Mouse (Mus musculus): ENCODE data around the gene Prkcb. TPM values are rescaled to one million over a fixed set of nuclear protein-coding genes. Genes with fewer than 3 reads are reported as not detected.

The Prkcb gene
- total RNA-seq, 2 experiments from 2014 or later = 0.73 to 0.85 TPM

DNA sequence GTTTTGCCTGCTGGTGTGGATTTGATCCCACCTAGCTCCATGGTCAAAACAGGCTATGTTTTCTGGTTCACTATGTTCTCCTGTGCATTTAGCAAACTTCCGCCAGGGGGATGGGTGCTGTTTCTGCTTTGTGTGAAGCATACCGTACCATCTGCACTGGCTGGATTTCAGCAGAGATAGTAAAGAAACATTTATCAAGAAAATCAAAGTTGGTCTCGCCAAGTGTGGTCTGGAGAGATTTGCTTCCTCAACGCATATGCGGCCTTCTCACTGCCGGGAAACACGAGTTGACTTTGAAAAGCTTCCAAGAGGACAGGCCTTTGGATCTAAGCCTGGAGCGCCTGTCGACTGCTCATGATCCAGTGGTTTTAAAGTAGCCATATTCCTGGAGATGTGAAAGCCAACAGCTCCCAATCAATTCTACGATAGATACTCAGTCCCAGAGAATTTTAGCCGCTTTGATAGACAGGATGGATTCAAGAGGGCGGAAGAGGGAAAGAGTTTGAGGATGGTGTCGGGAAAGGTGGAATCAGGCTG, 223.9 kb downstream of the Prkcb start:
- no peak for DNase-seq (ENCODE audit: low spot score)

DNA sequence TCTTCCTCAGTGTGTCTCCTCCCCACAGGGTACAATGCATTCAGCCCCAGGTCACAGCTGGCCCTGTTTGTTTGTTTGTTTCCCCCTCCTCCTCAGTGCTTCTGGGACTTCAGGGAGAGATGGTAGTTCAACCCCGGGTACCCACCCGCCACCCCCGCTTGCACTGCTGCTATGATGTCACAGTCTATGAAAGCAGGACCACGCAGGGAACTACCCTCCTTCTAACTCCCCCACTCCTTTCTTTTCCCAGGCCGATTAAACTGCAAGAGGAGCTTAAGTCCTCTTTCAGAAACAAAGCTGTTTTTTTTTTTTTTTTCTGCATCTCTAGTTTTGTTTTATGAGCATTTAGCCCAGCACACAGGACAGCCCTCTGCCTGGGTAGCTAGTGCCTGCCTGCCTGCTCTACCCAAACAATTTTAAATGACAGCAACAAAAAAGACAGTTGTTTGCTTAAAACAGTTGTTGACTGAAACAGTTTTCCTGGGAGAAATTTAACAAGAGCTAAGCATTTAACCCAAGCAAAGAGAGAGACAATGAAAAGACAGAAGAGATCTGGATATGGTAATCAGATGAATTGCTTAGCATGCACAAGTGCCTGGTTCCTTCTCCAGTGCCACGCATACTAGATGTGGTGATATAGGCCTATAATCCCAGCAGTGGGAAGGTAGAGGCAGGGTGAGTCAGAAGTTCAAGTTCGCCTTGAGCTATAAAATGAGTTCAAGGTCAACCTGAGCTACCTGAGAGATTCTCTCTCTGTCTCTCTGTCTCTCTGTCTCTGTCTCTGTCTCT, 232.5 kb downstream of the Prkcb start:
- no peak for DNase-seq (ENCODE audit: low spot score)

- DNase-seq (ENCODE audit: low spot score) = no peak
These were observed 239.7 kb downstream of the Prkcb start for GRCm38 (mm10) chr7:122528201-122528600.

- DNase-seq (ENCODE audit: low spot score) = no peak
These were observed 240.1 kb downstream of the Prkcb start for GRCm38 (mm10) chr7:122528646-122529045.

DNA sequence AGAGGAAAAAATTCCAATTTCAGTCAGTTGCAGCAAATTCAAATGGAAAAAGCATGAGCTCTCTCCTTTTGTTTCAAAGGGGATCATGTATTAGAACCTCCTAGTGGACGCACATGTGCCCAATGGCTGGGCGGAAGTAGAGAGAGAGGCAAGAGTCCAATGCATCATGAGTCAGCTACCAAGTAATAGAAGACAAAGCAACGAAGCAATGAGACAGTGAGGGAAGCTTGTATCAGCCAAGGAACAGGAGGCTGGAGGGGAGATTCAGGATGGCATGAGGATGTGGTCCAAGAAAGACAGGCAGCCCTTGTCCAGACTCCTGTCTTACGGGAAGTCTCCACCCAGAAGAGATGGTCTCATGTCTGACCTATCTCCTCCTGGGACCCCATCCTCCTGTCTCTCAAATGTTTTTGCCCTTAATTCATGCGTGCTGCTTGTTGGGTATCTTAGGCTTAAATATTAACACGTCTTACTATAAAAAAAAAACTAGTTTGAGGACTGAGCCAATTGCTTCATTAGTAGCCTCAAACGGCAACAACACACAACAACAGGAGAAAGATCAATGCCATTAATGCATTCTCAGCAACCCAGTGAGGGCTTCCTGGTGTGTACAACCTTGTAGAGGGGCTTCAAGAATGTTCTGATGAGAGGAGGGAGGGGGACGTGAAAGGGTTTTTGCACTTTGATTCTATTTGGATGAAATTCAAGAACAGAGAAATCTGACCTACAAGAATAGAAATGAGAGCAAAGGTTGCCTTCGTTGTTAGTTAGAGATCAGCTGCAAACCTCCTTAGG, 245.2 kb downstream of the Prkcb start:
- DNase-seq (ENCODE audit: low spot score) = no peak

DNA sequence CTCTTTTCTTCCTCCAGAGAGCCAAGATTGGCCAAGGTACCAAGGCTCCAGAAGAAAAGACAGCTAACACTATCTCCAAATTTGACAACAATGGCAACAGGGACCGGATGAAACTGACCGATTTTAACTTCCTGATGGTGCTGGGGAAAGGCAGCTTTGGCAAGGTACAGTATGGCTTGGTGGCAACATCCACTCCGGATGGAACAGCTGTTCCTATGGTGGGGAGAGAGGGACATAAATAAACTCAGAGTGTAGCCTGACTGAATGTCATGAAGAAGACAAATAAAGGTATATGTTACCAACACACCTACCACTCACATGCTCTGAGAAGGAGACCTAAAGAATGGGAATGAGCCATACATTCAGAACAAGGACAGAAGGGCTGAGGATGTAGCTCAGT, 256.1 kb downstream of the Prkcb start:
- no peak for DNase-seq (ENCODE audit: low spot score)

GRCm38 (mm10) chr7:122556575-122557140, 268.1 kb downstream of the Prkcb start:
- no peak for DNase-seq (ENCODE audit: low spot score)

DNA sequence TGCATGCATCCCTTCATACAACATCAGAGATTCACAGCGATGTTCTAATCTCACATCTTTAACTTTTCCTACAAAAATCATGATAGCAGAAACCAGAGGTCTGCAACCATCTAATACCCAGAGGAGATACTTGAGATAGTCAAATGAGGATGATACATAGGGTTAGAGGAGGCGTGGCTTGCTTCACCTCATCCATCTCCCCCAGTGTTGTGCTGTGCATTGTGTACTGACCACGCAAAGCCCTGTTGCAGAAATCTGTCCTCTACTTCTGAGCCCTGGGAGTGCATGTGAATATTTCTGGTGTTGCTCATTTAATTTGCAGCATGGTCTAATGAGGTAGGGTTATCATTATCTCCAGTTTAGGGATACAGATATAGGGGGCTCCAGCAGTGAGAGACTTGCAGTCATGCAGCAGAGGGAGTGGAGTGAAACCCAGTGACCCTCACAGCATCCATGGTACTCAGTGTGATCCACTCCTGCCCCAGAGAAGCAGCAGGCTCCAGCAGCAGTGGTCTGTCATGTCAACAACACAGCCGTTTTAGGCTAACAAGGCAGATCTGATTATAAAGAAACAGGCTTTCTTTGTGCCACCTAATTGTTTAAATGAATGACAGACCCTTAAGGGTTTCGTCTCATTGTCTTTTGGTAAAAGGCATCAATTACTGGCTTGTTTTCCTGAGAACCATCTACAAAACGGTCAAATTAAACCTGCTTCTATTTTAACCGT, 269.7 kb downstream of the Prkcb start:
- no peak for DNase-seq (ENCODE audit: low spot score)

GRCm38 (mm10) chr7:122558912-122559311, 270.4 kb downstream of the Prkcb start:
- DNase-seq (ENCODE audit: low spot score) = no peak

GRCm38 (mm10) chr7:122562586-122562985, 274.0 kb downstream of the Prkcb start:
- no peak for DNase-seq (ENCODE audit: low spot score)

DNA sequence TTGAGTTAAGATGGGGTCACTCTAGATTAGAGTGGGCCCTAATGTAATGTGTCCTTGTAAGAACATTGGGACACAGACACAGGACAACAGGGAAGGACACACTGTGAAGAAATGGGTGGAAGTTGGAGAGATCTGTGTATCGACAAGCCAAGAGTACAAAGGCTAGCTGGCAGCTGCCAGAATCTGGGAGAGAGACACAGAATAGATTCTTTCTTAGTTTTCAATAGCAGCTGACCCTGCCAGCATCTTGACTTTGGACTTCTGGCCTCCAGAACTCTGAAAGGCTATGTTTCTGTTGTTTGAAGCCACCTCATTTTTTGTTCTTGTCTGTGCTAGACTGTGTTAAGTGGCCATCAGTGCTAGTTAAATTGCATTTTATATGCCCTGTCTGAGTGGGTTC, 276.8 kb downstream of the Prkcb start:
- no peak for DNase-seq (ENCODE audit: low spot score)

- no peak for DNase-seq (ENCODE audit: low spot score)
These were observed 277.5 kb downstream of the Prkcb start for GRCm38 (mm10) chr7:122566011-122566410.

DNA sequence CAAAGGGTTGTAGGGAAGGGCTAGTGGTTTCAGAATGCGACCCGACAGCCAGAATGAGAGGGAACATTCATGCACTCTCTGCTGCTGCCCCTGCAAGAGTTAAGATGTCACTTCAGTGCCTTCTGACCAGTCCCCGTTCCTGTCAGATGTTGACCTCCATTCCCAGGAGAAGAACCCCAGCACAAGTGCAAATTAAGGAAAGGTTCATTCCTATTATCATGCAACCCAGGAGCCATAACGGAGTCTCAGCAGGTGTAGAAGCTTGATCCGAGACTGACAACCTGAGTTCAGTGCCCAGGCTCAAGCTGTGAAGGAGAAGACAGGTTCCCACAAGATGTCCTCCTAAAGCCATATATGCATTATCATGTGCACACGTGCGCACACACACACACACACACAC, 280.2 kb downstream of the Prkcb start:
- DNase-seq (ENCODE audit: low spot score) = no peak

- no peak for DNase-seq (ENCODE audit: low spot score)
These were observed 281.9 kb downstream of the Prkcb start for GRCm38 (mm10) chr7:122570407-122570806.

- DNase-seq (ENCODE audit: low spot score) = no peak
These were observed 284.6 kb downstream of the Prkcb start for GRCm38 (mm10) chr7:122573101-122573635.

DNA sequence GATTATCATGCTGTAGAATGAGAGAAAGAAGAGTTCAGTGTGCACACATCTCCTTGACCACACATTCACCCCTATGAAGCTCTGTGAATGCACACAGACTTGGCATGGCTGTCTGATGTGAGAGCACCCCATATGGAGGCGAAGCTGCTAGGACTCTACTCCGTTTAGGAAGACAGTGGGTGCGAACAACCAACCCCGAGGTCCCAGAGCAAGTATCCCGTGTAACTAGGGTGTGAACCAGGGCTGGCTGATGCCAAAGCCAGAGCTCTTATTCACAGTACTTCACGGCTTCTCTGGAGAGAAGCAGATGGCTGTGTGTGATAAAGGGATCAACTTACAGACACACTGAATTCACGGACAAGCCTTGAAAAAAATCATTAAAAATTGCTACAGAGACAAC, 285.9 kb downstream of the Prkcb start:
- DNase-seq (ENCODE audit: low spot score) = no peak

DNA sequence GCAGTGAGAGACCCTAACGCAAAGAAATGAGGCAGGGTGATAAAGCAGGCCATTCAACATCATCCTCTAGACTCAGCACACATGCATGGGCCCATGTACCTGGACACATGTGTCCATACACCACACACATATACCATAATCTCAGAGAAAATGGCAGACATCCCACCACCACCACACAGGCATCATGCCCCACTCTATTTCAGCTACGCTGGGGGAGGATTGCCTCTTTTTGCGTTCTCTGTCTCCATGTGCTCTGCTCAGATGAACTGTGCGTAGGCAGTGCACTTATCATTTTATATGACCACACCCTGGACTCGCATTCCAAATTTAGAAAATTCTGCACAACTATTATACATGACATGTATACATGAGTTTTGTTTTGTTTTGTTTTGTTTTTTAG, 286.5 kb downstream of the Prkcb start:
- no peak for DNase-seq (ENCODE audit: low spot score)

- DNase-seq (ENCODE audit: low spot score) = no peak
These were observed 287.0 kb downstream of the Prkcb start for GRCm38 (mm10) chr7:122575506-122575905.

DNA sequence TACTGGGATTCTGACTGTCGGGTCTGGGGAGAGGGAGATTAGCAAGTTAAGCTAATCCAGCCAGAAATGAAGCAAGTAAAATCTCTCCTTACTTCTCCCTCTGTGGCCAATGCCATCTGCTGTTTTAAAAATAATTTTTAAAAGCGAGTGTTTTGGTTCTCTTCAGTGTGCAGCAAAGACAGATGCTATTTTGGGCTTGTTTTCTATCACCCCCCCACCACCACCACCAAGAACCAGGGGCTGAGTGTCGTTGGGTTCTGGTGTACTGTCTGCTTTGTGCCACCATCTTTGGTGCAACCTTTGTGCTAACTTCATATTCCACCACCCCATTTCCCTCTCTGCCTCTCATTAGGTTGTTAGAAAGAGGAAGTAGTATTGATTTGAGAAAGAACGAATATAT, 289.0 kb downstream of the Prkcb start:
- no peak for DNase-seq (ENCODE audit: low spot score)

GRCm38 (mm10) chr7:122579461-122580157, 291.1 kb downstream of the Prkcb start:
- no peak for DNase-seq (ENCODE audit: low spot score)

- DNase-seq (ENCODE audit: low spot score) = no peak
These were observed 291.6 kb downstream of the Prkcb start for GRCm38 (mm10) chr7:122580158-122580475.
